Mouse (Mus musculus) monocyte, adult 5-6 weeks (primary cell): Measurements from ENCODE around the gene Acp4. TPM values are rescaled to one million over a fixed set of nuclear protein-coding genes. Genes with fewer than 3 reads are reported as not detected.
"Not testable (repeated sequence)": the region's sequence is repeated elsewhere in the genome, so short reads cannot be mapped to it uniquely, and the experiment has no call there.

ENCODE experiments used
- ATAC-seq: fragments of 153-309, 156-312 bp; replicated peaks from 2 replicates; pipeline ENCODE4 v1.8.0; 2017; ENCODE audit warnings: mild to moderate bottlenecking; ENCODE audit not compliant: low TSS enrichment, insufficient number of reproducible peaks, severe bottlenecking, poor library complexity, low FRiP score
- total RNA-seq: library from RNA; stranded (forward); fragments of 200-1000, 200-491, 200-594 nt; gene quantifications from 3 replicates; pipeline ENCODE4 v1.2.3, GENCODE M21; 2017

The Acp4 gene
- total RNA-seq, 1 experiment from 2014 or later, result not detected

DNA sequence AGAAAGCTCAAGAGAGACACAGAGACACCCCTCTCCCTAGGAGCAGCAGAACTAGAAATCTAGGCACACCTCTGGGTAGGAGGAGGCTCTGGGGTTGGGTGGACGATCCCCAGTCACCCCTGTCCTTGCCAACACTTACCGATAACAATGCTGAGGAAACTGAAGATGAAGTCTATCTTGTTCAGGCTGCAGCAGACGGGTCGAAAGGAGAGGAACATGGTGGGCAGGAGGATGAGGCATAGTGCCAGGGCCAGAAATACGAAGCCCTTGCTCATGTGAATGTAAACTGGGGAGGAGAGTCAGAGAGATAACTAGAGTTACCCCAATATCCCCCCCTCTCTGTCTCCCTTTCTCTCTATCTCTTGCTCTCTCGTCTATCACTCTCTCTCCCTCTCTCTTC lies 34.8 kb downstream of the Acp4 start:
- ATAC-seq, result not testable (repeated sequence)

DNA sequence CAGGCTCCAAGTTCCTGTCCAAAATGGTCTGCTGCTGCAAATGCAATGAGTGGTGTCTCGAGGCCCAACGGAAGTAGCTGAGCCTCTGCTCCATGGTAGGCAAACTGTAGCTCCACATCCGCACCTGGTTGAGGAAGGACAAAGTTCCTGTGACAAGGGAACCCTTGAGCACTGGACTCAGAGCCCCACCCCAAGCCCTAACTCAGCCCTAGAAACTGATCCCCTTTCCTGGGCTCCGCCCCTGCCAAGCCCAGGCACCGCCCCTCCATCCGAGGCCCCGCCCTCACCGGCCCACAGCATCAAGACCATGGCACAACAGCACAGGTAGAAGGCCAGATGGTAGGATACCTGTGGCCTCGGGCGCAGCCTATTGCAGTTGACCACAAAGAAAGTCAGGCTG lies 35.6 kb downstream of the Acp4 start:
- not testable (repeated sequence) for ATAC-seq

GRCm38 (mm10) chr7:44215645-44216044 lies 41.5 kb downstream of the Acp4 start, which contains the start of gene Klk1b5:
Klk1b5 (plus strand) TSS chr7:44215945.
- ATAC-seq, result no peak

GRCm38 (mm10) chr7:44208307-44208706 lies 48.9 kb downstream of the Acp4 start:
- no peak for ATAC-seq

DNA sequence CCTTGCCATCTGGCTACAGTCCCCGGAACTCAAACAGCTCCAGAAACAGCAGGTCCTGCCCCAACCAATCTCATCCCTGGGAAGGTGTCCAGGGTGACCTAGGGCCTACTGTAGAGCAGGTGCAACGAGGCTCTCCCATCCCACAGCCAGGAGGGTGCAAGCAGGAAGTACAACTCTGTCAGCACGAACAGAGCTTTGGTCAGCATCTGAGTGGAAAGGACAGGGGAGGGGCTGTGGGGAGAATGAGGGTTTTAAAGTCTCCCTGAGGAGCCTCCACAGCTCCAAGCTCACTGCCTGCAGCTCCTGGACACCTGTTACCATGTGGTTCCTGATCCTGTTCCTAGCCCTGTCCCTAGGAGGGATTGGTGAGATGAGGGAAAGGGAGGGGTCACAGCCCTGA lies 50.0 kb downstream of the Acp4 start, which contains the start of gene Klk1b4:
TSS of gene Klk1b4 (plus strand) at position 301 of the 400 bp plus-strand sequence.
- not testable (repeated sequence) for ATAC-seq

Other genes starting within 250 kb of the Acp4 start
- not detected in 3 replicates for gene Klk1b26, start 245.2 kb downstream of the Acp4 start, total RNA-seq
- 2.3 TPM in 1 of 3 replicates, not detected in the others for gene Klk1b27, start 205.1 kb downstream of the Acp4 start, total RNA-seq
- not detected in 3 replicates for gene Klk1b21, start 155.1 kb downstream of the Acp4 start, total RNA-seq
- not detected in 3 replicates for gene Klk1b22, start 144.7 kb downstream of the Acp4 start, total RNA-seq
- not detected in 3 replicates for gene Klk1b16, start 120.6 kb downstream of the Acp4 start, total RNA-seq
- not detected in 3 replicates for gene Klk1b24, start 69.1 kb downstream of the Acp4 start, total RNA-seq
- gene Klk1b3, start 59.2 kb downstream of the Acp4 start, total RNA-seq, result not detected in 3 replicates
- gene Klk1b4, start 49.9 kb downstream of the Acp4 start, total RNA-seq, result not detected in 3 replicates
- gene Klk1b5, start 41.4 kb downstream of the Acp4 start, total RNA-seq, result not detected in 3 replicates
- not detected in 3 replicates for gene Klk1, start 32.0 kb downstream of the Acp4 start, total RNA-seq
- gene Gm36864, start 21.2 kb downstream of the Acp4 start, total RNA-seq, result not detected in 3 replicates
- 0.49 to 0.53 TPM in 2 of 3 replicates, not detected in the other for gene 1700028J19Rik, start 10.7 kb downstream of the Acp4 start, total RNA-seq
- 28.3 to 44.7 TPM (median 44.0 TPM) in 3 replicates for gene 2410002F23Rik, start 10.7 kb downstream of the Acp4 start, total RNA-seq
- gene Gm15517, start 4.1 kb upstream of the Acp4 start, total RNA-seq, result not detected in 3 replicates
- gene Clec11a, start 49.5 kb upstream of the Acp4 start, total RNA-seq, result 0.49 to 1.6 TPM (median 0.85 TPM) in 3 replicates
- gene Shank1, start 52.9 kb upstream of the Acp4 start, total RNA-seq, result 0.19 to 1.2 TPM in 2 of 3 replicates, not detected in the other
- gene Syt3, start 126.7 kb upstream of the Acp4 start, total RNA-seq, result not detected in 3 replicates
- 3.5 TPM in 1 of 3 replicates, not detected in the others for gene 1700008O03Rik, start 128.4 kb upstream of the Acp4 start, total RNA-seq
- not detected in 3 replicates for gene Lrrc4b, start 171.6 kb upstream of the Acp4 start, total RNA-seq
- not detected in 3 replicates for gene Aspdh, start 208.0 kb upstream of the Acp4 start, total RNA-seq
- gene Josd2, start 210.6 kb upstream of the Acp4 start, total RNA-seq, result 12.9 to 40.9 TPM (median 17.1 TPM) in 3 replicates
- gene Emc10, start 239.2 kb upstream of the Acp4 start, total RNA-seq, result 21.7 to 29.0 TPM (median 23.3 TPM) in 3 replicates
- 2.0 TPM in 1 of 3 replicates, not detected in the others for gene Fam71e1, start 239.2 kb upstream of the Acp4 start, total RNA-seq